Comparison of ENCODE assay signal across 28 mouse cellular contexts in the genomic region with DNA sequence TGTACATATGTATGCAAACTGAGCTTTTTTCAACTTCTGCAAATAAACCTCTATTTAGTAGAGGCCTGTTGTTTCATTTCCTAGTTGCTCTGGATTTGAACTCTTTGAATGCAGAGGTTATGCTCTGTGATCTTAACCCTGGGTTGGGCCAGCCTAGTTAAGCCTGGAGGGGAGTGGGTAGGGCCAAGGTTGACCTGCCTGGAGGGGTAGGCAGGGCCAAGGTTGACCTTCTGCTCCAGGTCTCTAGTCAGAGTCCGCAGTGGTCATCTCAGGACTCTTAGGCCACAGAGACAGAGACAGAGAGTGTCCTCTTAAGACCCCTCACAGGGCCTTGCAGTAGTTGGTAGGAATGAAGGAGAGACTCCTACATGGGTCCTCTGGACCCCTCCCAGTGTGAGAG. TPM values are rescaled to one million over a fixed set of nuclear protein-coding genes. Genes with fewer than 3 reads are reported as not detected.
A peak's percentile ranks its signal among the peaks of the same experiment; 100 is the strongest.
DNase-seq lines count a peak whose midpoint lies in the region; ATAC-seq and TF ChIP-seq lines count a peak whose summit lies in the region.
"Had no signal": no experiment of that assay in that cellular context is flagged by ENCODE, and none has a peak within 500 bp of the region (broad histone marks: within the 10 kb centered on the region; RNA-seq: fewer than 3 reads in every experiment).

No protein-coding gene starts in this region.

- WGBS in intestine, embryonic 15.5 days, result 88% methylated on average over 1 of the region's 1 CpGs
- WGBS in intestine, postnatal 0 days, result 86% methylated on average over 1 of the region's 1 CpGs

- peak; percentile 43 to 60 for DNase-seq in kidney, adult 8-10 months
- DNase-seq in kidney, postnatal 4 days, result no peak
- DNase-seq: adrenal gland, adult 2 months; adrenal gland, postnatal 14 days; cerebellum, adult 11 months; cerebellum, adult 8-10 months; cerebellum, postnatal 10 days; cerebellum, postnatal 36 days; gastrocnemius, postnatal 10 days; gastrocnemius, postnatal 36 days; heart, adult 2 months; heart, postnatal 14 days; heart, postnatal 4 days had no signal

- no peak for TF ChIP-seq CTCF in intestine, postnatal 0 days (IDR thresholded peaks at IDR 0.05; ENCODE audit: low read depth)

- peak overlapping the region; percentile 55; the same call in 1 of the 2 replicates for H3K4me2 ChIP-seq in intestine, embryonic 15.5 days (replicated peaks)
- H3K4me2 ChIP-seq in intestine, postnatal 0 days (replicated peaks; ENCODE audit: low read depth), result no peak overlapping the region
- H3K4me2 ChIP-seq: forebrain, embryonic 13.5 days; heart, embryonic 13.5 days; hindbrain, embryonic 14.5 days had no signal

- H3K9ac ChIP-seq in intestine, embryonic 15.5 days, result no peak overlapping the region
- H3K9ac ChIP-seq in intestine, postnatal 0 days (ENCODE audit: low read depth, low read length), result no peak overlapping the region
- H3K9ac ChIP-seq: forebrain, embryonic 13.5 days; heart, embryonic 13.5 days; hindbrain, embryonic 14.5 days had no signal

- no peak overlapping the region for H3K27ac ChIP-seq in intestine, embryonic 15.5 days
- no peak overlapping the region for H3K27ac ChIP-seq in intestine, postnatal 0 days (ENCODE audit: low read depth, low read length)
- H3K27ac ChIP-seq: forebrain, embryonic 10.5 days; forebrain, embryonic 13.5 days; heart, adult 2 months; heart, embryonic 10.5 days; heart, embryonic 13.5 days; hindbrain, embryonic 14.5 days; hindbrain, postnatal 0 days had no signal

- no peaks in the 10 kb centered on the region for H3K9me3 ChIP-seq in intestine, embryonic 15.5 days
- no peaks in the 10 kb centered on the region for H3K9me3 ChIP-seq in intestine, postnatal 0 days (ENCODE audit: control insufficient read depth)
- H3K9me3 ChIP-seq in megakaryocyte, embryonic 14.5 days, result no peaks in the 10 kb centered on the region
- H3K9me3 ChIP-seq: forebrain, embryonic 10.5 days; forebrain, embryonic 13.5 days; heart, embryonic 10.5 days; heart, embryonic 13.5 days had no signal

- peaks cover 28% of the 10 kb centered on the region for H3K4me1 ChIP-seq in intestine, embryonic 15.5 days (replicated peaks)
- no peaks in the 10 kb centered on the region for H3K4me1 ChIP-seq in intestine, postnatal 0 days (replicated peaks; ENCODE audit: control insufficient read depth, insufficient read depth, low read length)
- peaks cover 76% of the 10 kb centered on the region for H3K4me1 ChIP-seq in megakaryocyte, embryonic 14.5 days
- H3K4me1 ChIP-seq: forebrain, embryonic 13.5 days had no signal

- no peaks in the 10 kb centered on the region for H3K27me3 ChIP-seq in intestine, embryonic 15.5 days (replicated peaks)
- H3K27me3 ChIP-seq in intestine, postnatal 0 days (replicated peaks; ENCODE audit: control insufficient read depth, insufficient read depth, low read length), result no peaks in the 10 kb centered on the region
- no peaks in the 10 kb centered on the region for H3K27me3 ChIP-seq in megakaryocyte, embryonic 14.5 days (replicated peaks)
- H3K27me3 ChIP-seq: forebrain, embryonic 13.5 days; heart, embryonic 13.5 days had no signal

- H3K4me3 ChIP-seq in intestine, embryonic 15.5 days (replicated peaks), result no peak overlapping the region
- no peak overlapping the region for H3K4me3 ChIP-seq in intestine, postnatal 0 days (ENCODE audit: low read depth, low read length)
- H3K4me3 ChIP-seq in megakaryocyte, embryonic 14.5 days (replicated peaks), result peak overlapping the region; percentile 72
- H3K4me3 ChIP-seq: forebrain, embryonic 10.5 days; forebrain, embryonic 13.5 days; heart, adult 2 months; heart, embryonic 10.5 days; heart, embryonic 13.5 days had no signal

- peaks cover 2% of the 10 kb centered on the region; the same call in 1 of the 2 replicates for H3K36me3 ChIP-seq in intestine, embryonic 15.5 days
- peaks cover 24% of the 10 kb centered on the region for H3K36me3 ChIP-seq in intestine, postnatal 0 days (ENCODE audit: control insufficient read depth, insufficient read depth)
- H3K36me3 ChIP-seq in megakaryocyte, embryonic 14.5 days (replicated peaks; ENCODE audit: low read length), result peaks cover 92% of the 10 kb centered on the region

- ATAC-seq in intestine, embryonic 15.5 days, result no peak
- ATAC-seq in intestine, postnatal 0 days, result no peak
- no peak for ATAC-seq in megakaryocyte, adult 5-6 weeks (ENCODE audit: poor library complexity, severe bottlenecking)
- ATAC-seq: CD4-positive, CD25-positive, alpha-beta regulatory T cell, adult 4 months; forebrain, embryonic 13.5 days; forebrain, embryonic 16.5 days; hindbrain, postnatal 0 days had no signal

RNA-seq across cellular contexts. Expression of gene Myl3, which starts 30.1 kb away (rescaled TPM):
- polyA plus RNA-seq in intestine, embryonic 15.5 days (2015; fragmentation: Nextera tagmentation; extraction: Ambion mirVana), result 0.53 and 0.58 TPM in 2 replicates
- polyA plus RNA-seq in intestine, postnatal 0 days (2015; fragmentation: Nextera tagmentation; extraction: Ambion mirVana), result 0.16 TPM in 1 of 2 replicates, not detected in the other
- polyA plus RNA-seq in megakaryocyte, embryonic 14.5 days (2012; ENCODE audit: insufficient read depth, low replicate concordance), result not detected in 2 replicates
- not detected in 2 replicates for total RNA-seq in megakaryocyte, adult 5-6 weeks (2015)
- total RNA-seq in megakaryocyte, adult 5-6 weeks (2017), result not detected in 2 replicates
- total RNA-seq: granulocyte monocyte progenitor cell, adult 5-6 weeks; hindbrain, postnatal 0 days; MEL had no signal
- polyA plus RNA-seq: adrenal gland, adult 2 months; C2C12; CD4-positive, CD25-positive, alpha-beta regulatory T cell, adult 4 months had no signal

RNA-seq across cellular contexts. Expression of gene Pth1r, which starts 35.4 kb away (rescaled TPM):
- 21.6 and 23.6 TPM in 2 replicates for polyA plus RNA-seq in intestine, embryonic 15.5 days (2015; fragmentation: Nextera tagmentation; extraction: Ambion mirVana)
- polyA plus RNA-seq in intestine, postnatal 0 days (2015; fragmentation: Nextera tagmentation; extraction: Ambion mirVana), result 8.9 and 9.1 TPM in 2 replicates
- polyA plus RNA-seq in megakaryocyte, embryonic 14.5 days (2012; ENCODE audit: insufficient read depth, low replicate concordance), result 0.11 TPM in 1 of 2 replicates, not detected in the other
- total RNA-seq in megakaryocyte, adult 5-6 weeks (2015), result not detected in 2 replicates
- 0.77 TPM in 1 of 2 replicates, not detected in the other for total RNA-seq in megakaryocyte, adult 5-6 weeks (2017)
- polyA plus RNA-seq: CD4-positive, CD25-positive, alpha-beta regulatory T cell, adult 4 months had no signal

RNA-seq across cellular contexts. Expression of gene Ccdc12, which starts 55.2 kb away (rescaled TPM):
- polyA plus RNA-seq in intestine, embryonic 15.5 days (2015; fragmentation: Nextera tagmentation; extraction: Ambion mirVana), result 162 and 166 TPM in 2 replicates
- 122 and 124 TPM in 2 replicates for polyA plus RNA-seq in intestine, postnatal 0 days (2015; fragmentation: Nextera tagmentation; extraction: Ambion mirVana)
- polyA plus RNA-seq in megakaryocyte, embryonic 14.5 days (2012; ENCODE audit: insufficient read depth, low replicate concordance), result 77.7 and 537 TPM in 2 replicates
- 204 and 210 TPM in 2 replicates for total RNA-seq in megakaryocyte, adult 5-6 weeks (2015)
- 165 and 180 TPM in 2 replicates for total RNA-seq in megakaryocyte, adult 5-6 weeks (2017)

RNA-seq across cellular contexts. Expression of gene Nbeal2, which starts 57.6 kb away (rescaled TPM):
- 3.6 and 4.9 TPM in 2 replicates for polyA plus RNA-seq in intestine, embryonic 15.5 days (2015; fragmentation: Nextera tagmentation; extraction: Ambion mirVana)
- polyA plus RNA-seq in intestine, postnatal 0 days (2015; fragmentation: Nextera tagmentation; extraction: Ambion mirVana), result 1.0 and 1.3 TPM in 2 replicates
- 102 and 106 TPM in 2 replicates for polyA plus RNA-seq in megakaryocyte, embryonic 14.5 days (2012; ENCODE audit: insufficient read depth, low replicate concordance)
- 42.1 and 52.5 TPM in 2 replicates for total RNA-seq in megakaryocyte, adult 5-6 weeks (2015)
- total RNA-seq in megakaryocyte, adult 5-6 weeks (2017), result 29.1 and 35.9 TPM in 2 replicates

Comparison
In these comparisons a context has a peak if more than half of its experiments do, and no peak if none do; other contexts are left out.
1. DNase-seq: peak in kidney, adult 8-10 months (2 of 2); none in kidney, postnatal 4 days (0 of 2).